Mouse (Mus musculus) kidney, adult 2 months (tissue): ENCODE results near the gene Nudt4.

ENCODE experiments used
- CTCF ChIP-seq: fragments of 200-500 bp; conservative IDR thresholded peaks from 2 replicates; pipeline ENCODE4 v1.5.1; 2011; ENCODE audit warnings: low read depth, mild to moderate bottlenecking, control low read depth, low read length, moderate library complexity, mixed read lengths; ENCODE audit not compliant: insufficient read depth, insufficient read length
- POLR2A ChIP-seq: fragments of 200-500 bp; IDR thresholded peaks from one replicate; pipeline ENCODE4 v1.6.1; 2011; ENCODE audit warnings: low read depth, low read length, control low read depth

GRCm38 (mm10) chr10:95512635-95513034 is 51.3 kb downstream of the Nudt4 start:
- no peak for TF ChIP-seq CTCF
- no peak for TF ChIP-seq POLR2A
